Mouse (Mus musculus): ENCODE measurements around the gene Prkar1b. TPM values are rescaled to one million over a fixed set of nuclear protein-coding genes. Genes with fewer than 3 reads are reported as not detected.

Prkar1b gene
- total RNA-seq (2021), result 1 to 10 TPM; 1.5 to 2.0 TPM
- long read RNA-seq, experiment 1, partial matches to known transcripts, result 0 of 2 reads
- long read RNA-seq, experiment 1, other reads (novel, unspliced or antisense), result 1 of 2 reads
- long read RNA-seq, experiment 2, result 0 reads

- DNase-seq, result peak; percentile 97 to 98
Measured at GRCm38 (mm10) chr5:139149681-139150602, at the start of gene Prkar1b, which contains the start of gene Dnaaf5. Prkar1b (minus strand) TSS chr5:139150001. Dnaaf5 (plus strand) TSS chr5:139150223.

GRCm38 (mm10) chr5:139199636-139199994, 49.8 kb upstream of the Prkar1b start:
- DNase-seq, result no peak

- DNase-seq, result no peak
Measured at GRCm38 (mm10) chr5:139198779-139199178, 49.0 kb upstream of the Prkar1b start.

DNA sequence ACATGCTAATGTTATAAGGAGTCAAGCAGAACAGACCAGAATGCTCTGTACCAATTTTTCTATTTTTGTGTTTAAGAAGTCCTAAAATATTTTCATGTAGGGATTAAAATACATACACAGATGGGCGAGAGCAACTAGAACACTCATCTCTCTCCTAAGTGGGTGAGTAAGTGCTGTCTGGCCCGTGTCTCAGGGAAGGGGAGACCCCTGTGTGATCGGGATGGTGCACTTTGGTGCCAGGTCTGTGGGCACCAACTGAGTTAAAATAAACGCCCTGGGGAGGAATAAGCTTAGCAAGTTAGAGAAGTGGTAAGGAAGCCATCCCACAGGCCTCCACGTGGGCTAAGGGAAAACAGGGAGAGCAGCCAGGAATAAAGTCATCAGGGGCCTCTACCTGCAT, 41.2 kb upstream of the Prkar1b start:
- no peak for DNase-seq

DNA sequence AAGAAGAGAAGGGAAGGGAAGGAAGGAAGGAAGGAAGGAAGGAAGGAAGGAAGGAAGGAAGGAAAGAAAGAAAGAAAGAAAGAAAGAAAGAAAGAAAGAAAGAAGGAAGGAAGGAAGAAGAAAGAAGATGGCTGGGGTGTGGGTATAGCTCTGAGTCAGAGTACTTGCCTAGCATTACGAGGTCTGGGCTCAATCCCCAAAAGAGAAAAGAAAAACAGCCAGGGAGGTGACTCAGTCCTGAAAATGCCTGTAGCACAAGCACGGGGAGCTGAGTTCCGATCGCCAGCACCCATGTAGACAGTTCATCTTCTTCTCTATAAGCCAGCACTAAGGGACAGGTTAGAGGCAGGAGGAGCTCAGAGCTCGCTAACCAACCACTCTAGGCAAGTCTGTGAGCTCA, 39.9 kb upstream of the Prkar1b start:
- DNase-seq, result no peak

GRCm38 (mm10) chr5:139184897-139185296, 35.1 kb upstream of the Prkar1b start:
- DNase-seq, result no peak

- no peak for DNase-seq
Measured at GRCm38 (mm10) chr5:139183601-139184000, 33.8 kb upstream of the Prkar1b start.

DNA sequence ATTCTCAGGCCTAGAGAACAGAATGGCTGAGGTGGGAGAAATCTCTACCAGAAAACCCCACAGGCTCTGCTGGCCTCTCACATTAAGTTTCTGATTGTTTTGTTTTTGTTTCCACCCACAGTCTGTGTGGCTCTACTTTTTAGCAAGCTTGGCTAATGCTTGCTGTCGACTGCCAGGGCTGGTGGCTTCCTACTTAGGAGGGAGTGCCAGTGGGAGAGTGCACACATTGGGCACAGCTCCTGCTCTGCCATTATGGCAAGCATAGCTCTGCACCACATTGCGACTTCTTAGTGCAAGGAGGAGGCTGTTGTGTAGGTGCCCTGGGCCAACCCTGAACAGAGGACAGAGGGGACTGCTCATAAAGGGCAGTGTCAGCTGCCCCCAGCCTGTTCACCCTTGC, 33.3 kb upstream of the Prkar1b start:
- no peak for DNase-seq

DNA sequence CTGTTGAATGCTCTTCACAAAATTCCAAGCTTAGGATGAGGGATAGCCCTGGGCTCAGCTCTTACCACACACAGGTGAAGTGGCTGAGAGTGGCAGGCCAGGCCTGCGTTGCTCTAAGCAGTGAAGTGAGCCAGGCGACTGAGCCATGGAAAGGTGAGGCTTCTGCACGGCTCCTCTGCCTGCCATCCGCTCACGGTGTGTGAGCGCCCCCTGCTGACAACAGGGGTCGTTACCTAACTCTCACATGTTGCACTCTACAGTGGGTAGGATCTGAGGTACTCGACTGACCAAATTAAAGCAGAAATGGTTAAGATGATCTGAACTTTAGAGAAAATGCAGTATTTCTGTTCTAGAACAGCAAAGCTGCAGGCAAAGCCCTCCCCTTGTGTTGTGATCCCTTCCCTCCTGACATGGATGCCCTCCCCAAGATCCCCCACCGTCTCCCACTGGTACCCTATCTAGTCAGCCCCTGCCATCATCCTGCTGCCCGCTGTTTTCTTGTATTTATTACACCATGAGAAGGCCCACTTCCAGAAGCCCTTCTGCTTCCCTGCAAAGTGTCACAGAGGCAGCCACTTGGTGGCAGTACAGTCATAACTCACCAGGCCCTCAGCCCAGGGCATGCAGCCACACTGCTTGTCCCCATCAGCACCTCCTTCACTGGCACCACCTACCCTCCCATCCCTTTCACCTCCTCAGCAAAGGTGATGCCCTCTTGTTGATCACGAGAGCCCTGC, 29.3 kb upstream of the Prkar1b start:
- DNase-seq, result peak; percentile 72 to 89

- DNase-seq, result peak; percentile 50 to 69
Measured at GRCm38 (mm10) chr5:139174556-139175547, 25.1 kb upstream of the Prkar1b start.

GRCm38 (mm10) chr5:139174141-139174540, 24.3 kb upstream of the Prkar1b start:
- no peak for DNase-seq

GRCm38 (mm10) chr5:139171929-139172328, 22.1 kb upstream of the Prkar1b start:
- no peak for DNase-seq

- DNase-seq, result no peak
Measured at GRCm38 (mm10) chr5:139167548-139167947, 17.7 kb upstream of the Prkar1b start.

DNA sequence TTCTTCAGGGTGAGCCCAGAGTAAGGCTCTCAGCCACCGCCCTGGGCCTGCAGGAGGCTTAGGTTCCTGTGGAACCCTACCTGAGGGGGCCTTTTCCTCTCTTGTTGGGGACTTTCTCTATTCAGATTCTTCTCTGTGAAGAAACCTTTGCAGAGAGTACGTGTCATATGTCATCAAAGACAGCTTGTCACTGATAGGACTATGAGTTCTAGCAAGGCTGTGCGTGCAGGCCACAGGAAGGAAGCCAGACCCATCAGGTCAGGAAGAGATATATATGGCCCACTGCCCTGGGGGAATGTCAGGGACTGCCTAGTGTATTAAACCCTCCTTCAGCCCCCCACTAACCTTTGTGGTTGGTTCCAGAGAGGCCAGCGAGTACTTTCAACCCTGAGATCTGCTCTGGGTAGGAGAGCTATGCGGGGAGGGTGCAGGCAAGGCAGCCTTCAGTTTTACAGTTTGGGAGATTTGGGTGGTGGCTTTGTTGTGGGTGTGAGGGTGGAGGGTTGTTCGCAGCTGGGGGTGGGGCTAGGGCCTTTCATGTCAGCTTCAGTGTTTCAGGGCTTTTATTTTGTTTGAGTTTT, 17.1 kb upstream of the Prkar1b start:
- no peak for DNase-seq

DNA sequence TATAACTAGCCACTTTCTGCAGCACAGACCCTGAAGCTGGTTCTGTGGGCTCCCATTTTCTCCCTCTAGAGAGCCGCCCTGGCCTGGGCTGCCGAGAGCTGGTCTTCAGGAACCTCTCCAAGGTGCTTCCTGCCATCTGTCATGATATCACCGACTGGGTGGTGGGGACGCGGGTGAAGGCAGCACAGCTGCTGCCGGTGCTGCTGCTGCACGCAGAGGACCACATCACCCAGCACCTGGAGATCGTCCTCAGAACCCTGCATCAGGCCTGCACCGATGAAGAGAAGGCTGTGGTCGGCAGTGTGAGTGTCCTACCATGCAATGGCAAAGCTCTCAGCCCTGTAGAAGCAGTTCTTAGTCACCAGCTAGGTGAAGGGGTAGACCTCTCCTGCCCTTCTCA, 11.8 kb upstream of the Prkar1b start:
- DNase-seq, result no peak

DNA sequence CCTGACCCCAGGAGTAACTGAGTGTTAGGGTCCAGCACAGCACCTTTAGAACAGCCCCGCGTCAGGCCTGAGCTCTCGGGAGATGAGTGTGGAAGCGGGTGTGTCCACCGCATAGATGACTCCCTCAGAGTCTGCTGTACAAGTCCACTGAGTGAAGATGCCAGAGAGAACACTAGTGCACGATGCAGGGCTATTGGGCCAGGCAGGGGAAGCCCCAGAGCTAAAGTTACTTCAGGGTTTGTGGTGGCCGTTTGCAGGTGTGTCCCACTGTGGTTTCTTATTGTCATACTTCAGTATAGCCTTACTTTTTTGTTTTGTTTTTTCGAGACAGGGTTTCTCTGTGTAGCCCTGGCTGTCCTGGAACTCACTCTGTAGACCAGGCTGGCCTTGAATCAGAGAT, 11.1 kb upstream of the Prkar1b start:
- DNase-seq, result no peak

DNA sequence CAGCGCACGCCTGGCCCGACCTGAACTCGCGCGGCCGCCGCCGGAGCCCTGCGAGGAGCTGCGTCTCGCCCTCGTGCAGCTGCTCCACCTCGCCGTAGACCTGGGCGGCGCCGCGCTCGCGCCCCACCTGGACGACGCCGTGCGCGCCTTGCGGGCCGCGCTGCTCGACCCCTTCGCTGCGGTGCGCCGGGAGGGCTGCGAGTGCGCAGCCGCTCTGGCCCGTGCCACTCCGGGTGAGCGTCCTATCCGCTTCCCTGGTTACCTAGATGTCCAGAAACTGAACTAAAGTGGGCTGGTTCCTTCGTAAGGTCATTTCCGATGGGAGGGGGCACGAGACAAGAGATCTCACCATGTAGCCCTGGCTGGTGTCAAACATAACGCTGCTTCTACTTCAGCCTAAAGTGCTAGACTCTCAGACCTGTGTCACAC, 816 bp upstream of the Prkar1b start:
- DNase-seq, result peak in 1 of 2 experiments; percentile 14

- no peak for DNase-seq
Measured at GRCm38 (mm10) chr5:139149006-139149672, 662 bp downstream of the Prkar1b start.

DNA sequence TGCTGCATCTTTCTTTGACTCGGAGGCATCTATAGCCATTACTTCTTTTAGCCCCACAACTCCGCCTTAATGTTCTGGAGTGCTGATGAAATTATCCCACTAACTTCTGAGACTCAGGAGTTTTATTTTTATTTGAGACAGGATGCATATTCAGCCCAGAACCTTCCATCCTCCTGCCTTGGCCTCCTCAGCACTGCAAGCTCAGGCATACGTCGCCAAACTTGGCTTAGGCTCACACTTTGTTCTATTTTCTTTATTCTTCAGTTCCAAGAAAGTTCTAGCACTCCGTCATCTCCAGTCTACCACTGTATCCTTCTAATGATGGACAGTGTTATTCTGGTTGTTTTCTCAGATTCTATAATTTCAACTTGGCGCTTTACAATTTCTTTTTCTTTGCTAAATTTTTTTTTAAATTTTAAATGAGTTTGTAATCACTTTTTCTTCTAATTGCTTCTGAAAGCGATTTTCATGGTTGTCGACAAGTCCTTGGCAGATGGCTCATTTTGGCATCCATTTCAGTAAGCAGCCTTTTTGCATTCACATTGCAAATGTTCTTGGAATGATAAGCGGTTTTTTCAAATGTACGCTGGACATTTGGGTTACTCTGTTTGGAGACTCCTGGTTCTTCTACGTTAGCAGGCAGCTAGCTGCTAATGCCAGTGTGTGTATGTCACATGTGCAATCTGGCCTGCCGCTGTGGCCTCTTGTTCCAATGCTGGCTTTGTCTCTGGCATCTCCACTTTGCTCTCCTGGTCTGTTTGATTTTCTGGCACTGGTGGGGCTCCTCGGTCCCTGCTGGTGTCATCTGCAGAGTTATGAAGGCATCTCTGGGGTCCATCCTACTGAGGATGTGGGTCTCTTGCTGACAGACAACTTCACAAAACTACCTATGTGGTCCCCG, 2.4 kb downstream of the Prkar1b start:
- DNase-seq, result peak; percentile 18 to 30

Measured in heart, adult 18-20 months (tissue).